Mouse (Mus musculus): ENCODE measurements around the gene Eno4. TPM values are rescaled to one million over a fixed set of nuclear protein-coding genes. Genes with fewer than 3 reads are reported as not detected.

Gene Eno4
- not detected for polyA plus RNA-seq (2014; fragmentation: Illumina TruSeq; extraction: RNeasy Lipid Tissue Mini Kit (QIAGEN cat#74804); ENCODE audit: low read depth, low replicate concordance)

DNA sequence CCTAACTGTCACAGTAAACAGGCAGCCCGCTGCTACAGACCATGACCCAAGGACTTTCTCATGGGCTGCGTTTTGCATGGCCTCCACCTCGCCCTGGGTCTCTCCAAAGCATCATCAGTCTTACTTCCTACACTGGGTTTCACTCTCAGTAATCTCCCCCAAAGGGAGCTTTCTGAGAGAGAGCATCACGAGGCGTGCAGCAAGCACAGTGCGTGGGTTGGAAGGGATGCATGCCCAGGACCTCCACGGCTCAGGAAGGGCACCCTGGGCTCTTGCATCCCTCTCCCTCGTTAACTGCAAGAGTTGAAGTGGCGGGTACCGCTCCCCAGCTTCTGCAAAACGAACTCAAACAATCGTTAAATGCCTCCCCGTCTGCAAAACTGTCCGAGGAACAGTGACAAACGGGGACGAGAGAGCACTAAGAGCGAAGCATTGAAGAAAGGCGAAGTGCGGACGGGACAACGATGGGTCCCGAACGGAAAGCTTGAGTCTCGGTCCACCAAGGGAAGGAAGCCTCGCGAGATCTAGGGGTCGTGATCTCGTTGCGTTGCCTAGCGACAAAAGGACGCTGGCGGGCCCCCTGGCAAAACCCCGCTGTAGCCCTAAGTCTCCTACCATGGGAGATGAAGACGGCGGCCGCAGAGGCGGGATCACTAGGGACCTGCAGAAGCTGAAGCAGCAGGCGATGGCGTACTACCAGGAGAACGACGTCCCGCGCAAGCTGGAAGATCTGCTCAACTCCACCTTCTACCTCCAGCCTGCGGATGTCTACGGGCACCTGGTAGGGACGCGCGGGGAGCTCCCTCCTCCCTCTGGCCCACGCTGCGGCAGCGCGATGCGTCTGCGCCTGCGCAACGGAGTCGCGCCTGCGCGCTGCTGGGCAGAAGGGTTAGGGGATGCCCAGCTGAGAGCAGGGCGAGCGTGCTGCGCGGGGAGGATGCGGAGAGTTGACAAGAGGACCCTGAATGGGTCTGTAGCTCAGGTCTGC, at the start of gene Eno4, which contains the start of gene Hspa12a:
TSS of gene Eno4 (plus strand) at position 585 of the 988 bp plus-strand sequence.
TSS of gene Hspa12a (minus strand) at position 814 of the 988 bp plus-strand sequence.

Other genes starting within 250 kb of the Eno4 start
- not detected for gene Pnliprp1, start 214.5 kb upstream of the Eno4 start, polyA plus RNA-seq (2014; fragmentation: Illumina TruSeq; extraction: RNeasy Lipid Tissue Mini Kit (QIAGEN cat#74804); ENCODE audit: low read depth, low replicate concordance)
- gene Pnliprp2, start 183.7 kb upstream of the Eno4 start, polyA plus RNA-seq (2014; fragmentation: Illumina TruSeq; extraction: RNeasy Lipid Tissue Mini Kit (QIAGEN cat#74804); ENCODE audit: low read depth, low replicate concordance): not detected
- gene 1700019N19Rik, start 149.0 kb upstream of the Eno4 start, polyA plus RNA-seq (2014; fragmentation: Illumina TruSeq; extraction: RNeasy Lipid Tissue Mini Kit (QIAGEN cat#74804); ENCODE audit: low read depth, low replicate concordance): not detected
- 22.7 TPM for gene Hspa12a, start 229 bp downstream of the Eno4 start, polyA plus RNA-seq (2014; fragmentation: Illumina TruSeq; extraction: RNeasy Lipid Tissue Mini Kit (QIAGEN cat#74804); ENCODE audit: low read depth, low replicate concordance)
- gene Shtn1, start 132.7 kb downstream of the Eno4 start, polyA plus RNA-seq (2014; fragmentation: Illumina TruSeq; extraction: RNeasy Lipid Tissue Mini Kit (QIAGEN cat#74804); ENCODE audit: low read depth, low replicate concordance): 19.8 TPM
- not detected for gene Vax1, start 226.6 kb downstream of the Eno4 start, polyA plus RNA-seq (2014; fragmentation: Illumina TruSeq; extraction: RNeasy Lipid Tissue Mini Kit (QIAGEN cat#74804); ENCODE audit: low read depth, low replicate concordance)

Measured in kidney, adult 10 weeks (tissue).